Comparison of ENCODE assay signal across 24 mouse cellular contexts in the genomic region with DNA sequence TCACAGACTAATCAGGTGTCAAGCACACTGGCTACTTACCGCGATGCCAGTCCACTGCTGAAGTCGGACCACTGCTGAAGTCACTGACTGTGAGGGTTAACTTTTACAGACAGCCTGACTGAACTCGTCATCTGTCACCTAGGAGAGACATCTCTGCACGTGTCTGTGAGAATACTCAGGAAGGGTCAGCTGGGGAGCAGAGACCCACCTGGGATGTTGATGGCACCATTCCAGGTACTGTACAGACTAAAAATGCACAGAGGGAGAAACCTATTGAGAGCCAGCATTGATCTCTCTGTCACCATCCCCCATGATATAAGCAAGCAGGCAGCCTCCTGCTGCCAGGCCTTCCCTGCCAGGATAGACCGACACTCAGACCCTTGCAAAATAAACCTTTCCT.
DNase-seq lines count a peak whose midpoint lies in the region; ATAC-seq and TF ChIP-seq lines count a peak whose summit lies in the region.
"Had no signal": no experiment of that assay in that cellular context is flagged by ENCODE, and none has a peak within 500 bp of the region (broad histone marks: within the 10 kb centered on the region; RNA-seq: fewer than 3 reads in every experiment).

No protein-coding gene starts in this region.

- ATAC-seq in forebrain, embryonic 15.5 days (replicated peaks), result no peak
- no peak for ATAC-seq in forebrain, embryonic 11.5 days (replicated peaks; ENCODE audit: low FRiP score)
- no peak for ATAC-seq in heart, postnatal 0 days (ENCODE audit: insufficient read depth, low read depth)
- ATAC-seq: CD4-positive, CD25-positive, alpha-beta regulatory T cell, adult 4 months; intestine, postnatal 0 days had no signal

- H3K4me1 ChIP-seq in forebrain, embryonic 15.5 days, result peaks cover 19% of the 10 kb centered on the region
- no peaks in the 10 kb centered on the region for H3K4me1 ChIP-seq in forebrain, embryonic 11.5 days (replicated peaks; ENCODE audit: control insufficient read depth, insufficient read depth, low read length)
- H3K4me1 ChIP-seq in heart, postnatal 0 days (ENCODE audit: control insufficient read depth, insufficient read depth), result no peaks in the 10 kb centered on the region
- H3K4me1 ChIP-seq: forebrain, embryonic 12.5 days had no signal

- intact Hi-C loops in heart, postnatal 36 days (cut with DNase I), result loop anchor here (2.0 kb wide), 1 partner anchor 53 kb away; no protein-coding TSS in a partner anchor
- intact Hi-C loops in left cerebral cortex, adult 2 months (cut with DNase I), result loop anchor here (1.0 to 2.0 kb wide), 3 partner anchors 35 to 417 kb away; no protein-coding TSS in a partner anchor

- H3K9me3 ChIP-seq in forebrain, embryonic 15.5 days, result no peaks in the 10 kb centered on the region
- H3K9me3 ChIP-seq in forebrain, embryonic 11.5 days (ENCODE audit: control insufficient read depth, low read length), result no peaks in the 10 kb centered on the region
- no peaks in the 10 kb centered on the region for H3K9me3 ChIP-seq in heart, postnatal 0 days (replicated peaks; ENCODE audit: control insufficient read depth, low read length)
- H3K9me3 ChIP-seq: embryonic facial prominence, embryonic 12.5 days; embryonic facial prominence, embryonic 15.5 days; forebrain, embryonic 12.5 days; heart, embryonic 15.5 days; hindbrain, embryonic 10.5 days had no signal

- peak overlapping the region; percentile 66; the same call in 1 of the 2 replicates for H3K27ac ChIP-seq in forebrain, embryonic 15.5 days (replicated peaks)
- no peak overlapping the region for H3K27ac ChIP-seq in forebrain, embryonic 11.5 days (ENCODE audit: low read depth, low read length)
- H3K27ac ChIP-seq in heart, postnatal 0 days (ENCODE audit: low read depth), result no peak overlapping the region
- H3K27ac ChIP-seq in left cerebral cortex, adult 2 months, result 0 out of 2 replicates have a peak overlapping the region, but pooled peaks have one; percentile 16
- H3K27ac ChIP-seq: embryonic facial prominence, embryonic 12.5 days; embryonic facial prominence, embryonic 15.5 days; forebrain, embryonic 12.5 days; heart, adult 2 months; heart, embryonic 15.5 days; hindbrain, embryonic 10.5 days; hindbrain, embryonic 14.5 days had no signal

- no peak overlapping the region for H3K4me3 ChIP-seq in forebrain, embryonic 15.5 days
- H3K4me3 ChIP-seq in forebrain, embryonic 11.5 days (ENCODE audit: low read depth, low read length), result no peak overlapping the region
- no peak overlapping the region for H3K4me3 ChIP-seq in heart, postnatal 0 days (ENCODE audit: low read depth, low read length)
- no peak overlapping the region for H3K4me3 ChIP-seq in left cerebral cortex, adult 2 months
- H3K4me3 ChIP-seq: embryonic facial prominence, embryonic 12.5 days; embryonic facial prominence, embryonic 15.5 days; forebrain, embryonic 12.5 days; heart, adult 2 months; heart, embryonic 15.5 days; hindbrain, embryonic 10.5 days had no signal

- TF ChIP-seq POLR2A in brain, embryonic 14.5 days (IDR thresholded peaks at IDR 0.05; ENCODE audit: borderline replicate concordance, extremely low read depth, insufficient read depth, insufficient read length, poor library complexity, severe bottlenecking), result no peak

- no peak overlapping the region for H3K4me2 ChIP-seq in forebrain, embryonic 15.5 days (replicated peaks)
- no peak overlapping the region for H3K4me2 ChIP-seq in forebrain, embryonic 11.5 days (ENCODE audit: low read depth, low read length, severe bottlenecking)
- no peak overlapping the region for H3K4me2 ChIP-seq in heart, postnatal 0 days (ENCODE audit: low read depth, low read length)
- H3K4me2 ChIP-seq: embryonic facial prominence, embryonic 12.5 days; embryonic facial prominence, embryonic 15.5 days; forebrain, embryonic 12.5 days; heart, embryonic 11.5 days; heart, embryonic 15.5 days; hindbrain, embryonic 14.5 days had no signal

- no peaks in the 10 kb centered on the region for H3K36me3 ChIP-seq in forebrain, embryonic 15.5 days
- H3K36me3 ChIP-seq in forebrain, embryonic 11.5 days (ENCODE audit: control insufficient read depth, insufficient read depth, low read length), result no peaks in the 10 kb centered on the region
- H3K36me3 ChIP-seq in heart, postnatal 0 days (replicated peaks; ENCODE audit: control insufficient read depth, insufficient read depth, low read length), result no peaks in the 10 kb centered on the region
- H3K36me3 ChIP-seq: embryonic facial prominence, embryonic 12.5 days; embryonic facial prominence, embryonic 15.5 days; forebrain, embryonic 12.5 days; heart, embryonic 15.5 days; hindbrain, embryonic 10.5 days had no signal

- H3K9ac ChIP-seq in forebrain, embryonic 15.5 days (replicated peaks), result no peak overlapping the region
- H3K9ac ChIP-seq in forebrain, embryonic 11.5 days (ENCODE audit: low read length), result no peak overlapping the region
- no peak overlapping the region for H3K9ac ChIP-seq in heart, postnatal 0 days (replicated peaks; ENCODE audit: low read depth, low read length)
- H3K9ac ChIP-seq: embryonic facial prominence, embryonic 12.5 days; embryonic facial prominence, embryonic 15.5 days; forebrain, embryonic 12.5 days; heart, embryonic 15.5 days; hindbrain, embryonic 14.5 days had no signal

- no peaks in the 10 kb centered on the region for H3K27me3 ChIP-seq in forebrain, embryonic 15.5 days
- no peaks in the 10 kb centered on the region for H3K27me3 ChIP-seq in forebrain, embryonic 11.5 days (ENCODE audit: control insufficient read depth, insufficient read depth, low read length)
- no peaks in the 10 kb centered on the region for H3K27me3 ChIP-seq in heart, postnatal 0 days (ENCODE audit: control insufficient read depth, insufficient read depth, low read length)
- H3K27me3 ChIP-seq: embryonic facial prominence, embryonic 15.5 days; forebrain, embryonic 12.5 days; heart, embryonic 15.5 days had no signal

- WGBS in forebrain, embryonic 15.5 days, result 52% methylated on average over 6 of the region's 6 CpGs
- WGBS in forebrain, embryonic 11.5 days, result 75% methylated on average over 6 of the region's 6 CpGs
- 43% methylated on average over 6 of the region's 6 CpGs for WGBS in heart, postnatal 0 days

- TF ChIP-seq EP300 in heart, postnatal 0 days (IDR thresholded peaks at IDR 0.05; ENCODE audit: low read depth), result no peak

- no peak for DNase-seq in forebrain, embryonic 11.5 days (ENCODE audit: low spot score)
- peak; percentile 3 for DNase-seq in heart, postnatal 0 days (ENCODE audit: low spot score)
- no peak for DNase-seq in heart, postnatal 36 days
- DNase-seq in left cerebral cortex, adult 2 months (ENCODE audit: extremely low spot score in 1 of 2, low spot score in 2 of 2), result no peak
- DNase-seq in left cerebral cortex, adult 9 months (ENCODE audit: low spot score in 2 of 2), result no peak
- DNase-seq in brain, embryonic 14.5 days (ENCODE audit: low read depth), result peak; percentile 24
- DNase-seq in urinary bladder, postnatal 25 days (ENCODE audit: low spot score), result no peak
- DNase-seq: adrenal gland, adult 2 months; adrenal gland, postnatal 14 days; cerebellum, adult 11-12 months; cerebellum, adult 8-10 months; cerebellum, postnatal 25 days; gastrocnemius, postnatal 25 days; heart, adult 2 months had no signal

- no peak for TF ChIP-seq CTCF in heart, postnatal 0 days (IDR thresholded peaks at IDR 0.05; ENCODE audit: low read depth)
- no peak for TF ChIP-seq CTCF in left cerebral cortex, adult 2 months (IDR thresholded peaks at IDR 0.05)
- no peak for TF ChIP-seq CTCF in brain, embryonic 14.5 days (IDR thresholded peaks at IDR 0.05; ENCODE audit: borderline replicate concordance, extremely low read depth, insufficient read depth, insufficient read length)

Comparison
In these comparisons a context has a peak if more than half of its experiments do, and no peak if none do; other contexts are left out.
1. H3K27ac ChIP-seq: peak in forebrain, embryonic 15.5 days (single experiment) and left cerebral cortex, adult 2 months (single experiment); none in forebrain, embryonic 11.5 days (single experiment) and heart, postnatal 0 days (single experiment).
2. DNase-seq: peak in heart, postnatal 0 days (single experiment) and brain, embryonic 14.5 days (single experiment); none in forebrain, embryonic 11.5 days (single experiment), heart, postnatal 36 days (0 of 2), left cerebral cortex, adult 2 months (0 of 2), left cerebral cortex, adult 9 months (0 of 2) and urinary bladder, postnatal 25 days (single experiment).